Mouse (Mus musculus) liver, adult 2 months (tissue): Measurements from ENCODE around the gene Ddx39. TPM values are rescaled to one million over a fixed set of nuclear protein-coding genes. Genes with fewer than 3 reads are reported as not detected.
A peak's percentile ranks its signal among the peaks of the same experiment; 100 is the strongest.

Experiments used
- DNase-seq: peaks from one replicate; pipeline ENCODE4 v3.0.0-alpha.2; 2011; ENCODE audit warnings: low read depth, low spot score; ENCODE audit errors: extremely low read depth
- H3K27ac ChIP-seq: fragments of 200-500 bp; replicated peaks from 2 replicates; pipeline ENCODE4 v1.5.1; 2012; ENCODE audit warnings: low read depth, mild to moderate bottlenecking, control low read depth, inconsistent platforms, low read length; ENCODE audit not compliant: insufficient read depth
- H3K27me3 ChIP-seq: fragments of 200-500 bp; 2 replicates; pipeline ENCODE4 v1.6.1; 2012; ENCODE audit warnings: mild to moderate bottlenecking, moderate library complexity, low read length, inconsistent platforms; ENCODE audit not compliant: control insufficient read depth, insufficient read depth
- H3K36me3 ChIP-seq: fragments of 200-500 bp; 2 replicates; pipeline ENCODE4 v1.6.1; 2012; ENCODE audit warnings: low read length, inconsistent platforms; ENCODE audit not compliant: control insufficient read depth, insufficient read depth
- H3K4me1 ChIP-seq: fragments of 200-500 bp; 2 replicates; pipeline ENCODE4 v1.6.1; 2011; ENCODE audit warnings: low read length; ENCODE audit not compliant: control insufficient read depth, insufficient read depth
- H3K4me3 ChIP-seq: fragments of 200-500 bp; 2 replicates; pipeline ENCODE4 v1.5.1; 2011; ENCODE audit warnings: low read depth, mild to moderate bottlenecking, control low read depth, low read length, moderate library complexity; ENCODE audit not compliant: insufficient read depth
- H3K79me2 ChIP-seq: fragments of 200-500 bp; 2 replicates; pipeline ENCODE4 v1.6.1; 2012; ENCODE audit warnings: inconsistent platforms, mild to moderate bottlenecking, low read length, moderate library complexity; ENCODE audit not compliant: control insufficient read depth, insufficient read depth
- H3K9ac ChIP-seq: fragments of 200-500 bp; 2 replicates; pipeline ENCODE4 v1.6.1; 2012; ENCODE audit warnings: low read depth, mild to moderate bottlenecking, control low read depth, inconsistent platforms, low read length
- CTCF ChIP-seq: fragments of 200-500 bp; IDR thresholded peaks from 2 replicates; pipeline ENCODE4 v1.5.1; 2011; ENCODE audit warnings: low read depth, low read length, control low read depth
- POLR2A ChIP-seq: fragments of 200-500 bp; IDR thresholded peaks from 2 replicates; pipeline ENCODE4 v1.6.1; 2011; ENCODE audit warnings: low read length, control low read depth; ENCODE audit not compliant: insufficient read depth; ENCODE audit errors: extremely low read depth
- WGBS: fragments of 180-500 bp; shearing (Covaris S2); methylation state at CpG from one replicate; pipeline ENCODE4 v1.1.7; 2018; 5-methylcytosine and 5-hydroxymethylcytosine counted together
- polyA plus RNA-seq: library from polyadenylated mRNA; depleted of rRNA; stranded (reverse); fragments of >200 nt; gene quantifications from 2 replicates; pipeline ENCODE4 v1.2.3, GENCODE M21; 2012
- total RNA-seq: library from RNA; depleted of rRNA; stranded (reverse); fragments of >200 nt; gene quantifications from 2 replicates; pipeline ENCODE4 v1.2.3, GENCODE M21; 2014

Ddx39 gene
- total and polyA plus RNA-seq, 2 experiments = 13.5 to 17.2 TPM

GRCm38 (mm10) chr8:83669013-83669412 is 46.0 kb upstream of the Ddx39 start:
- WGBS = 48% methylated on average over 16 of the region's 16 CpGs
- TF ChIP-seq CTCF (no peak), POLR2A (no peak)
- peaks cover 5% of the 10 kb centered on the region; the same call in 1 of the 2 replicates for H3K4me1 ChIP-seq

GRCm38 (mm10) chr8:83672936-83673335 is 42.0 kb upstream of the Ddx39 start:
- no peak for TF ChIP-seq CTCF
- TF ChIP-seq POLR2A = no peak
- Histone ChIP-seq H3K4me3 (no peak overlapping the region), H3K9ac (no peak overlapping the region), H3K27ac (no peak overlapping the region), H3K4me1 (peaks cover 5% of the 10 kb centered on the region; the same call in 1 of the 2 replicates), H3K27me3 (no peaks in the 10 kb centered on the region), H3K36me3 (peaks cover 6% of the 10 kb centered on the region; the same call in 1 of the 2 replicates), H3K79me2 (no peaks in the 10 kb centered on the region)
- WGBS = 67% methylated on average over 5 of the region's 5 CpGs
- no peak for DNase-seq

More at GRCm38 (mm10) chr8:83669013-83669412, 46.0 kb upstream of the Ddx39 start:
- H3K36me3 ChIP-seq = peaks cover 2% of the 10 kb centered on the region; the same call in 1 of the 2 replicates
- no peak overlapping the region for H3K27ac ChIP-seq
- no peaks in the 10 kb centered on the region for H3K79me2 ChIP-seq
- DNase-seq = peak; percentile 26
- no peak overlapping the region for H3K9ac ChIP-seq
- no peak overlapping the region for H3K4me3 ChIP-seq
- no peaks in the 10 kb centered on the region for H3K27me3 ChIP-seq

GRCm38 (mm10) chr8:83674497-83674896 is 40.5 kb upstream of the Ddx39 start:
- 93% methylated on average over 5 of the region's 5 CpGs for WGBS
- Histone ChIP-seq H3K4me1 (no peaks in the 10 kb centered on the region), H3K36me3 (peaks cover 8% of the 10 kb centered on the region; the same call in 1 of the 2 replicates)

GRCm38 (mm10) chr8:83679866-83680265 is 35.1 kb upstream of the Ddx39 start:
- 95% methylated on average over 12 of the region's 12 CpGs for WGBS
- no peaks in the 10 kb centered on the region for H3K79me2 ChIP-seq

More at GRCm38 (mm10) chr8:83674497-83674896, 40.5 kb upstream of the Ddx39 start:
- H3K27ac ChIP-seq = no peak overlapping the region
- no peak overlapping the region for H3K4me3 ChIP-seq
- TF ChIP-seq CTCF = no peak
- no peak for TF ChIP-seq POLR2A
- no peak for DNase-seq
- no peaks in the 10 kb centered on the region for H3K79me2 ChIP-seq
- no peaks in the 10 kb centered on the region for H3K27me3 ChIP-seq
- no peak overlapping the region for H3K9ac ChIP-seq

GRCm38 (mm10) chr8:83680603-83681002 is 34.4 kb upstream of the Ddx39 start:
- Histone ChIP-seq H3K9ac (no peak overlapping the region), H3K36me3 (peaks cover 8% of the 10 kb centered on the region; the same call in 1 of the 2 replicates), H3K4me1 (no peaks in the 10 kb centered on the region)

More at GRCm38 (mm10) chr8:83679866-83680265, 35.1 kb upstream of the Ddx39 start:
- no peak for TF ChIP-seq CTCF
- TF ChIP-seq POLR2A = no peak
- H3K9ac ChIP-seq = no peak overlapping the region
- no peaks in the 10 kb centered on the region for H3K27me3 ChIP-seq
- DNase-seq = no peak
- H3K4me3 ChIP-seq = no peak overlapping the region
- H3K27ac ChIP-seq = no peak overlapping the region
- H3K4me1 ChIP-seq = no peaks in the 10 kb centered on the region
- H3K36me3 ChIP-seq = peaks cover 8% of the 10 kb centered on the region; the same call in 1 of the 2 replicates

GRCm38 (mm10) chr8:83681099-83681498 is 33.9 kb upstream of the Ddx39 start:
- H3K9ac ChIP-seq = no peak overlapping the region
- no peaks in the 10 kb centered on the region for H3K4me1 ChIP-seq
- no peak overlapping the region for H3K27ac ChIP-seq
- no peaks in the 10 kb centered on the region for H3K79me2 ChIP-seq
- H3K4me3 ChIP-seq = no peak overlapping the region
- TF ChIP-seq CTCF = no peak
- no peak for TF ChIP-seq POLR2A
- no peaks in the 10 kb centered on the region for H3K27me3 ChIP-seq
- H3K36me3 ChIP-seq = peaks cover 7% of the 10 kb centered on the region; the same call in 1 of the 2 replicates
- WGBS = 68% methylated on average over 6 of the region's 6 CpGs
- no peak for DNase-seq

More at GRCm38 (mm10) chr8:83680603-83681002, 34.4 kb upstream of the Ddx39 start:
- Histone ChIP-seq H3K79me2 (no peaks in the 10 kb centered on the region), H3K27ac (no peak overlapping the region), H3K4me3 (no peak overlapping the region), H3K27me3 (no peaks in the 10 kb centered on the region)
- TF ChIP-seq POLR2A = no peak
- no peak for TF ChIP-seq CTCF
- DNase-seq = no peak
- 90% methylated on average over 5 of the region's 5 CpGs for WGBS
